Mouse (Mus musculus) heart, postnatal 0 days (tissue): Measurements from ENCODE around the gene Mip.

ENCODE experiments used
- CTCF ChIP-seq: IDR thresholded peaks from 2 replicates; pipeline ENCODE4 v1.5.1; 2016; ENCODE audit warnings: antibody characterized with exemption, control low read depth, low read depth
- EP300 ChIP-seq: IDR thresholded peaks from 2 replicates; pipeline ENCODE4 v1.6.1; 2016; ENCODE audit warnings: antibody characterized with exemption, low read depth

DNA sequence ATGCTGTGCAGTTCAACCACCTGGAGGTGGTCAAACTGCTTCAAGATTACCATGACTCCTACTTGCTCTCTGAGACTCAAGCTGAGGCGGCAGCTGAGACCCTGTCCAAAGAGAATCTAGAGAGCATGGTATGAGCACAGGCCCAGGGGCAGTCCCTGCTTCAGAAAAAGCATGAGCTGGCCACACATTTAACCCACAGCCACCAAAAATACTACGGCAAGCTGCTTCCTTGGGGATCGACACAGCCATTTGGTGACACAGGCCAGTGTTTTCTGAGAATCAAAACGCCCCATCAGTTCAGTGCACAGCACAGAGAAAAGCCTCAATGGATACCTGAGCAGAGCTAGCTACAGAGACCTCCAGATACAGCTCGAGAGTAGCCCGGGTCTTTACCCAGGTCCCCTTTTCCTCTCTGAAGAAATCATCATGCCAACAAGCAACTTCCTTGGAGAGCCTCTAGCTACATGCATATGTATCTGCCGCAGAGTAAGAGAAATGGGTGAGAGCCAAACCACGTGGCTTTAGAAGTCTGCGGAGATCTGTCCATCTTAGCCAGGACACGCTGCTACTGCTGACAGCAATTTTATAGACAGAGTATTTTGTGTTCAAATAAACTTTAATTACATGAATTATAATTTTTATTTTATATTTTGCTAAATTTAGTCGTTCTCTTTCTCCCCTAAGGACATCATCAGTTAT is 16.2 kb upstream of the Mip start:
- no peak for TF ChIP-seq EP300
- no peak for TF ChIP-seq CTCF
